Mouse (Mus musculus) CH12.LX (cell line): ENCODE measurements around the gene Eif5. TPM values are rescaled to one million over a fixed set of nuclear protein-coding genes. Genes with fewer than 3 reads are reported as not detected.
"Not testable (repeated sequence)": the region's sequence is repeated elsewhere in the genome, so short reads cannot be mapped to it uniquely, and the experiment has no call there.

Experiments
- DNase-seq: peaks from one replicate; pipeline ENCODE4 v3.0.0-alpha.2; 2013; ENCODE audit errors: extremely low read depth
- H3K27ac ChIP-seq: 2 replicates; pipeline ENCODE4 v1.5.1; 2012; ENCODE audit warnings: low read depth, mild to moderate bottlenecking, control low read depth, moderate library complexity; ENCODE audit not compliant: insufficient read depth
- H3K27me3 ChIP-seq: replicated peaks from 2 replicates; pipeline ENCODE3; 2012; ENCODE audit warnings: inconsistent platforms
- H3K36me3 ChIP-seq, 2 experiments: replicated peaks in 1 of 2; 2 replicates each; pipeline versions ENCODE3 to v1.6.1; 2012; ENCODE audit warnings: inconsistent platforms in 1 of 2, low read length in 1 of 2, mild to moderate bottlenecking in 1 of 2, mixed read lengths in 1 of 2, moderate library complexity in 1 of 2; ENCODE audit not compliant: control insufficient read depth in 1 of 2, insufficient read depth in 1 of 2
- H3K4me1 ChIP-seq, 2 experiments: 2 replicates each; pipeline ENCODE4 v1.6.1; 2012; ENCODE audit warnings: inconsistent platforms in 1 of 2, moderate library complexity in 1 of 2; ENCODE audit not compliant: insufficient read depth in 2 of 2, control insufficient read depth in 1 of 2
- H3K4me2 ChIP-seq: 2 replicates; pipeline ENCODE4 v1.6.1; 2012; ENCODE audit warnings: low read depth, mild to moderate bottlenecking, control low read depth; ENCODE audit not compliant: poor library complexity, insufficient read depth, severe bottlenecking
- H3K4me3 ChIP-seq, 3 experiments: fragments of 150-350 bp in 1 of 3; sonication (generic) in 1 of 3; replicated peaks in 1 of 3; 2 replicates each; pipeline versions ENCODE3 to v1.5.1; 2011 to 2012; ENCODE audit warnings: low read depth in 2 of 3, low read length in 2 of 3, mild to moderate bottlenecking in 2 of 3, moderate library complexity in 2 of 3, control low read depth in 1 of 3, improper control_type of control experiment in 1 of 3, inconsistent platforms in 1 of 3, mixed read lengths in 1 of 3; ENCODE audit not compliant: poor library complexity in 1 of 3
- H3K79me2 ChIP-seq: replicated peaks from 2 replicates; pipeline ENCODE4 v1.6.1; 2012; ENCODE audit warnings: mild to moderate bottlenecking, moderate library complexity; ENCODE audit not compliant: control insufficient read depth, poor library complexity, insufficient read depth, severe bottlenecking; ENCODE audit errors: extremely low read depth
- H3K9ac ChIP-seq: 2 replicates; pipeline ENCODE4 v1.6.1; 2012; ENCODE audit warnings: low read depth, mild to moderate bottlenecking, control low read depth, moderate library complexity; ENCODE audit not compliant: insufficient read depth
- H3K9me3 ChIP-seq: replicated peaks from 2 replicates; pipeline ENCODE3; 2012; ENCODE audit warnings: low read length, inconsistent platforms, mixed read lengths
- CHD1 ChIP-seq: IDR thresholded peaks from 2 replicates; pipeline ENCODE4 v1.6.1; 2012; ENCODE audit warnings: low read depth, low read length, improper control_type of control experiment, inconsistent platforms
- CHD2 ChIP-seq: IDR thresholded peaks from 2 replicates; pipeline ENCODE4 v1.6.1; 2011; ENCODE audit warnings: low read length, improper control_type of control experiment
- E2F4 ChIP-seq: IDR thresholded peaks from 2 replicates; pipeline ENCODE4 v1.6.1; 2011; ENCODE audit warnings: low read depth, low read length, improper control_type of control experiment; ENCODE audit not compliant: insufficient replicate concordance
- ELF1 ChIP-seq: IDR thresholded peaks from 2 replicates; pipeline ENCODE4 v1.6.1; 2014; ENCODE audit warnings: low read depth, mild to moderate bottlenecking, inconsistent platforms, low read length, improper control_type of control experiment
- ETS1 ChIP-seq: conservative IDR thresholded peaks from 2 replicates; pipeline ENCODE4 v1.6.1; 2012; ENCODE audit warnings: low read depth, mild to moderate bottlenecking, inconsistent platforms, low read length, improper control_type of control experiment, moderate library complexity
- MXI1 ChIP-seq: IDR thresholded peaks from 2 replicates; pipeline ENCODE4 v1.6.1; 2011; ENCODE audit warnings: mild to moderate bottlenecking, low read depth, low read length, improper control_type of control experiment
- NELFE ChIP-seq: IDR thresholded peaks from 2 replicates; pipeline ENCODE4 v1.6.1; 2011; ENCODE audit warnings: low read depth, low read length, improper control_type of control experiment
- RAD21 ChIP-seq: IDR thresholded peaks from 2 replicates; pipeline ENCODE4 v1.6.1; 2011; ENCODE audit warnings: low read depth, mild to moderate bottlenecking, low read length, improper control_type of control experiment, moderate library complexity
- RCOR1 ChIP-seq: conservative IDR thresholded peaks from 2 replicates; pipeline ENCODE4 v1.6.1; 2012; ENCODE audit warnings: low read depth, mild to moderate bottlenecking, inconsistent platforms, low read length, improper control_type of control experiment
- SIN3A ChIP-seq: IDR thresholded peaks from 2 replicates; pipeline ENCODE4 v1.6.1; 2012; ENCODE audit warnings: low read length, improper control_type of control experiment, inconsistent platforms
- TBP ChIP-seq: conservative IDR thresholded peaks from 2 replicates; pipeline ENCODE4 v1.6.1; 2011; ENCODE audit warnings: low read depth, low read length, improper control_type of control experiment
- TCF12 ChIP-seq: IDR thresholded peaks from 2 replicates; pipeline ENCODE4 v1.6.1; 2014; ENCODE audit warnings: low read depth, mild to moderate bottlenecking, inconsistent platforms, low read length, improper control_type of control experiment
- USF2 ChIP-seq: conservative IDR thresholded peaks from 2 replicates; pipeline ENCODE4 v1.6.1; 2011; ENCODE audit warnings: low read depth, low read length, improper control_type of control experiment
- ZKSCAN1 ChIP-seq: IDR thresholded peaks from 2 replicates; pipeline ENCODE4 v1.6.1; 2012; ENCODE audit warnings: low read depth, inconsistent platforms, low read length, improper control_type of control experiment, borderline replicate concordance
- dilution Hi-C: fragments of 300-500 bp; cut with MboI; formaldehyde crosslinking; loops from 2 replicates; pipeline ENCODE4 v1.14.3; 2020; ENCODE audit warnings: low sequenced_read_pairs; ENCODE audit not compliant: extremely low pct_unique_long_range_greater_than_20kb, extremely low pct_ligation_motif_present
- in situ Hi-C: fragments of 300-500 bp; cut with MboI; formaldehyde crosslinking; loops from 3 replicates; pipeline ENCODE4 v1.14.3; 2019; ENCODE audit warnings: low sequenced_read_pairs, low pct_ligation_motif_present, low pct_unique_long_range_greater_than_20kb, mixed read lengths
- polyA plus RNA-seq: library from polyadenylated mRNA; unstranded; fragments of >175 nt; gene quantifications from 2 replicates; pipeline ENCODE4 v1.2.1, GENCODE M21; 2012; ENCODE audit warnings: low read depth; ENCODE audit not compliant: insufficient read length
- total RNA-seq, 2 experiments: library from RNA; depleted of rRNA; stranded (reverse); fragments of 300-350 nt in 1 of 2; fragments of >200 nt in 1 of 2; gene quantifications; 2 replicates each; pipeline ENCODE4 v1.2.3; 2012 to 2014

Gene Eif5
- total and polyA plus RNA-seq, 3 experiments = 118 to 284 (median 156) TPM

DNA sequence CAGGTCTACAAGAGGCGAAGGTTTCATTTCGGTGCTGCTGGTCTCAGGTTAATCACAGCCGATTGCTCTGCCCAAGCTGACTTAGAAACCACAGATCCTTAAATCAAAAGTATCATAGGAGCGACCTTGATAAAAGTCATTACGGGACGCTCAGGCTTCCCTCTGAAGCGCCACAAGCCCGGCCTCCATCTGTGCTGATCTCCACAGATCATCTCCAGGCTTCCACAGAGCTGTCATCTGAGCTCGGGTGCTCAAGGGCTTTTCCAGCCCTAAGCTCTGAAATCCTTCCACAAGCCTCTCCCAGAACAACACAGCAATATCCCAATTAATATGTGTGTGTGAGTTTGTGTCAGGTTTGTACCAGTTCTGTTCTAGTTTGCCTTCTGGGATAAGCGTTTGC is 29.9 kb upstream of the Eif5 start:
- H3K36me3 ChIP-seq = no peaks in the 10 kb centered on the region
- dilution Hi-C loops = no loop called here
- H3K9me3 ChIP-seq = peaks cover 3% of the 10 kb centered on the region
- no peak for TF ChIP-seq E2F4
- no peak for TF ChIP-seq ZKSCAN1
- no peak for TF ChIP-seq SIN3A
- no peak for TF ChIP-seq ETS1
- no peak for TF ChIP-seq CHD2
- TF ChIP-seq TCF12 = no peak
- no peaks in the 10 kb centered on the region for H3K27me3 ChIP-seq
- in situ Hi-C loops = no loop called here
- DNase-seq = no peak
- H3K79me2 ChIP-seq = no peaks in the 10 kb centered on the region
- H3K27ac ChIP-seq = no peak overlapping the region
- no peak overlapping the region for H3K4me3 ChIP-seq
- H3K4me1 ChIP-seq = peaks cover 0 to 18% of the 10 kb centered on the region in 2 experiments; a peak in 2 of 4 replicates
- no peak overlapping the region for H3K9ac ChIP-seq
- H3K4me2 ChIP-seq = no peak overlapping the region

DNA sequence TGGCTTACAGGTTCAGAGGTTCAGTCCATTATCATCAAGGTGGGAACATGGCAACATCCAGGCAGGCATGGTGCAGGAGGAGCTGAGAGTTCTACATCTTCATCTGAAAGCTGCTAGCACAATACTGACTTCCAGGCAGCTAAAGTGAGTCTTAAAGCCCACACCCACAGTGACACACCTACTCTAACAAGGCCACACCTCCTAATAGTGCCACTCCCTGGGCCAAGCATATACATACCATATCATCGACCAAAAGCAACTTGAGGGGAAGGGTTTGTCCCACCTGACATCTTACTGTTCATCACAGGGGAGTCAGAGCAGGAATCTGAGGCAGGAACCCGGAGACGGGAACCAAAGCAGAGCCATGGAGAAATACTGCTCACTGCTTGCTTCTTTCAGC is 29.4 kb upstream of the Eif5 start:
- H3K4me2 ChIP-seq, H3K9me3 ChIP-seq, DNase-seq, H3K27ac ChIP-seq, in situ Hi-C loops, H3K36me3 ChIP-seq, H3K9ac ChIP-seq, H3K4me3 ChIP-seq, H3K79me2 ChIP-seq, H3K27me3 ChIP-seq, dilution Hi-C loops: not testable (repeated sequence)
- H3K4me1 ChIP-seq = peaks cover 0 to 14% of the 10 kb centered on the region in 2 experiments; a peak in 2 of 4 replicates

DNA sequence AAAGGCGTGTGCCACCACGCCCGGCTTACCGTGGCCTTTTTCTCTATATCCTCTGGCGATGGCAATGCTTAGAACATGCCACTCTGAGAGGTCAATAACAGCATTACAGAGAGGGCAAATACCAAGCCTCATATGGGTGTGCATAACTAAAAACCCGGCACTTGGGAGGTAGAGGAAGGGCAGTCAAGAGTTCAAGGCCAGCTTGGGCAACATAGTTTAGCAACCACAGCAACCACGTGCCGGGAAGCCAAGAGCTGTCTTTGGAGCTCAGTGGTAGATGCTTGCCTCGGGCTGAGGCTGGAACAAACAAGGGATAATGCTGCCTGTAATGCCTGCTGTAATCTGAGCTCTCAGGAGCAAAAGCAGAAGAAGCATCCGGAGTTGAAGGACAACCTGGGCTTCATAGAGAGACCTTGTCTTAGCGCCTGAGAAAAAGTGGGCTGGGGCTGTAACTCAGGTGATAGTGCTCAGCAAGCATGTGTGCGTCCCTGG is 25.2 kb upstream of the Eif5 start:
- no peak overlapping the region for H3K4me3 ChIP-seq
- no peak for TF ChIP-seq CHD1
- no peak for TF ChIP-seq CHD2
- no peak for TF ChIP-seq ZKSCAN1
- TF ChIP-seq TCF12 = no peak
- no peak for TF ChIP-seq MXI1
- TF ChIP-seq USF2 = no peak
- no peak for TF ChIP-seq ELF1
- no peak for TF ChIP-seq TBP
- TF ChIP-seq RCOR1 = no peak
- TF ChIP-seq NELFE = no peak
- no peak for TF ChIP-seq RAD21
- peaks cover 2% of the 10 kb centered on the region for H3K9me3 ChIP-seq
- no peaks in the 10 kb centered on the region for H3K79me2 ChIP-seq
- no peak overlapping the region for H3K27ac ChIP-seq
- dilution Hi-C loops = no loop called here
- peaks cover 7 to 29% of the 10 kb centered on the region in 2 experiments for H3K4me1 ChIP-seq
- no peak overlapping the region for H3K4me2 ChIP-seq
- no peak for DNase-seq
- no peak overlapping the region for H3K9ac ChIP-seq
- in situ Hi-C loops = no loop called here
- no peaks in the 10 kb centered on the region for H3K27me3 ChIP-seq
- no peaks in the 10 kb centered on the region for H3K36me3 ChIP-seq
